Mouse (Mus musculus): ENCODE results near the gene Naa38.

Naa38 gene

DNA sequence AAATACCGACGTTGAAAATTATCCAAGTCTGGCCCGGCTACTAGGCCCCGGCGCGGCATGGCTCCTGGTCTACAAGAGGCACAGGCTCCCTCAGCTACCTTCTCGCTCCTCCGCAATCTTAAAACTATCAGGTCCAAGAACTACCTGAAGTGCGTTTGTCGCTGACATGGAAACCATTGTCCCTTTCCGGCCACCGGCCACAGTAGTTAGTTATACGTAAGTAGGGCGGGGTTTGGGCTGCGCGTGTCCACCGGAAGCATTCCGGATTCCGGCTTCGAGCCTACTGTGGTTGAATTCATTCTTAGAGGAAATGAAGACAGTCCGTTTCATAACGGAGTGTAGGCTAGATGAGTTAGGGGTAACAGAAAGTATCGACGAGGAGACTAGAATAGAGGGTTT, at the start of gene Naa38, which contains the start of gene Cyb5d1:
TSS of gene Naa38 (plus strand) at position 253 of the 399 bp plus-strand sequence.
TSS of gene Cyb5d1 (minus strand) at position 397 of the 399 bp plus-strand sequence.
- peak; percentile 93 for DNase-seq (ENCODE audit: low spot score)

DNA sequence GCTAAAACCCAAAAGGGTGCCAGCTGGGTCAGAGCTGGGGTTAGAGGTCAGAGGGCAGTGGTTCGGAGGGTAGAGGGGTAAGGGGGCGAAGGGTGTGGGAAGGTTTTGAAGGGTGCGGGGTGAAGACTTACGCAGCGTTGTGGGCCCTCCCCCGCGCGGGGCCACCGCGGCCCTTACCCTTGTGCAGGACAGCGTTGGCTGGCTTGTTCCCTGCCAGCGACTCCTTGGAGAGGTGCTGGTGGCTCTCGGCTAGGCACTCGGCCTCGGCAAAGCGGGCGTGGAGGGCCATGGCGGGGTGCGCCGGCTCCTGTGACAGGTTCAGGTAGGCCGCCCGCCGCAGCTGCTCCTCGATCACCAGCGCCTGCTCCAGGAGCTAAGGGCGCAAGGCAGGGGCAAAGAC, 48.8 kb upstream of the Naa38 start:
- no peak for DNase-seq (ENCODE audit: low spot score)

DNA sequence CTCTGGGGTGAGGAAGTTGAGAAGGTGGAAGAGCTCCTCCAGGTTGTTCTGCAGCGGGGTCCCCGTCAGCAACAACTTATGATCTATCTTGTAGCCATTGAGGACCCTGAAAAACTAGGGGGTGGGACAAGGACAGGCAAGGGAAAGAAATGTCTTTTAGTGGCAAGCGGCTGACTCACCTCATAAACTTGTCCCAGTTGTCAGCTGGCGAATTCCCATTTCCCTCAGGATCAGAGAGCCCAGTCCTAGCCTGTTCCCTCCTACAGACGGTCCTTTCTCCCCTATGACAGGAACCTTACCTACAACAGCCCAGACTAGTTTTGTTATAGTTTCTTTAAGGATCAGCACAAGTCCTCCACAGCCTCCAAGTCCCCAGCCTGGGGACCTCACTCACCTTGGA, 38.7 kb upstream of the Naa38 start:
- no peak for DNase-seq (ENCODE audit: low spot score)

DNA sequence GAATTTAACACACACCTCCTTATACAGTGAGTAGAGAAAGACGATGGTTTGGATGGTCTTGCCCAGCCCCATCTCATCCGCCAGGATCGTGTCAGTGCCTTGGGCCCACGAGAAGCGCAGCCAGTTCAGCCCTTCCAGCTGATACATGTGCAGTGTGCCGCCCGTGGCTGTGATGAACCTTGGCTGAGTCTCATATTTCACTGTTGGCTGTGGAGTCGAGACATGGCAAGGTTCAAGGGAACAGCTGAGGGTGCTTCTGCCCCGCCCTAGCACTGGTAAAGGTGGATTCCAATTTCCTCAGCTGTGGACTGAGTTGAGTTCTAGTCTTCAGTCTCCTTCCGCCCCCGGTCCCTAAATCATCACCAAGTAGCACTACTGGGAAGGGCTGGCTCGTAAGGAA, 37.6 kb upstream of the Naa38 start:
- DNase-seq (ENCODE audit: low spot score) = no peak

DNA sequence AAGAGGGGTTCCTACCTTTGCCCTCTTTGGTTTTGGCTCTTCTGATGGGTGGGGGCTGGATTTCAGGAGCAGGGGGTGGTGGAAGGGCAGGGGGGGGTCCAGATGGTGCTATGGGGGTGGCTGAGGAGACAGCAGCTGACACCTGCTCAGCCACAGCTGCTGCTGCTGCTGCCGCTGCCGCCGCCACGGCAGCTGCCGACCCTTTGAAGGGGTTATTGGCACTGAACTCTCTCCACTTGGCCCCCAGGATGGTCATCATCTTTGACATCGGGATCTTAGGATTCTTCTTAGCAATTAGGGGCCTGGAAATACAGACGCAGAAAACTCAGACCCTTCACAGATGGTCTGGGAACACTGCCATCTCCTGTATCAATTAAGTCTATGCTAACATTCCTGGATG, 33.3 kb upstream of the Naa38 start:
- no peak for DNase-seq (ENCODE audit: low spot score)

DNA sequence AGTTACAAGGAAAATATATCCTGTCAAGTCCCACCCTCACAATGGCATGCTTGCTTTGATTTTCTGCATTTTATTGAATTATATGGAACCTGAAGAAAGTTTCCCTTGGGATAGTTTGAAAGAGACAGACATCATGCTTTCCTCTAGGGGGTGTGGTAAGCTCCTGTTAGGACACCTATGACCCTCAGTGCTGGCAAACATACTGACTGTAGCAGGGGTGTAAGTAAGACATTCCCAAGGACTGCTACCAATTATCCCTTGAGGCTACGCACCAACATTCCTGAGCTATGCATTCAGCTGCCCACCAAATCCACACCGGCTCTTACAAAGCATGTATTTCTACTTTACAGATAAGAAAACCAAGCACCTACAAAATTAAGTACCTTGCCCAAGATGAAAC, 32.8 kb upstream of the Naa38 start:
- no peak for DNase-seq (ENCODE audit: low spot score)

DNA sequence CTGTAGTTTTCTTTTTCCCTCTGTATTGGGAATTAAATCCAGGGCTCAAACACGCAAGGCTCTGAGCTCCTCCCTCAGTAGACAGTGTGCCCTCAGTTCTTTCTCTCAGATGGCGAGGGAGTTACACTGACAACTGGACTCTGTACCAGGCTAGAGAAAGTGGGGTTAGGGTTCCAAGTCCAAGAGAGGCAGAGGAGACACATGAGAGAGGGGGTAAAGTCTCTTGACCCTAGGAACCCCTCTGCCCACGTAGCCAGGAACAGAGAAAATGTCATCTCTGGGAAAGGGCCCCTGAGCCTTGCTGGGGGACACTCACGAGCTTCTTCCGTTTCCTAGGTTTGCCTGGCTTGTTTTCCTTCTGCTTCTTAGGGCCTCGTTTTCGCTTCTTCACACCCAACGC, 30.9 kb upstream of the Naa38 start:
- no peak for DNase-seq (ENCODE audit: low spot score)

DNA sequence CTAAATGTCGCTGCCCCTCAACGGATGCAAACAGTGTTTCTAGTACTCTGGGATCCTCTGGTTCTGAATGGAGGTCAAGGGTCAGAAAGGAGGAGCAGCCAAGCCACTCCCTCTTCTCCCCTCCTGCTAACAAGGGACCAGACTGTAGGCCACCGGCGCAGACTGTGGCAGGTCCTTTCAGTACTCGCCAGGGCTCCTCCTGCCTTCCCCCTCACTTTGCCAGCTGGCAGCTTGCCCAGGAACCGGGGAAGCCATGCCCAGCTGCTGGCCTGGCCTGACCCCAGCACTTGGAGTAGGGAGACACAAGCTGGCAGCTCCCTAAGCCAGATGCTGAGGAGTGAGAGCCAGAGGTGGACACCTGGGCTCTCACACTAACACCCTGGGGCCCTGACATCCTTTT, 30.4 kb upstream of the Naa38 start:
- DNase-seq (ENCODE audit: low spot score) = peak; percentile 92

DNA sequence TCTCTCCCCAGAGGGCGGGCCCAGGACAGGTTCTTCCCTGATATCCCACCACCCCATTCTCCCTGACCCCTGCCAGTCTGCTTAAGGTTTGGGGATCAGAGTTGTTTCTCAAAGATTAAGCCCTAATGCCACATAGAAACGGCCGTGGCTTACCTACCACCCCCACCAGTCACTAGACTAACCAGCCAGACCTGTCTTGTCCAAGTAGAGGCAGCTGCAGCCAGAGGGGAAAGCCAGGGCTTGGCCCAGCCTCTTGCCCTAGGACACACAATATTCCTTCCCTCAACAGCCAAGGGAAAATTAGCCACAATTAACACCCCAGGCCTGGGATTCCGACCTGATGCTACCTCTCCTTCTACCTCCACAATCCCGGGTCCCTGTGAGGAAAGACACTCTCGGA, 29.6 kb upstream of the Naa38 start:
- no peak for DNase-seq (ENCODE audit: low spot score)

DNA sequence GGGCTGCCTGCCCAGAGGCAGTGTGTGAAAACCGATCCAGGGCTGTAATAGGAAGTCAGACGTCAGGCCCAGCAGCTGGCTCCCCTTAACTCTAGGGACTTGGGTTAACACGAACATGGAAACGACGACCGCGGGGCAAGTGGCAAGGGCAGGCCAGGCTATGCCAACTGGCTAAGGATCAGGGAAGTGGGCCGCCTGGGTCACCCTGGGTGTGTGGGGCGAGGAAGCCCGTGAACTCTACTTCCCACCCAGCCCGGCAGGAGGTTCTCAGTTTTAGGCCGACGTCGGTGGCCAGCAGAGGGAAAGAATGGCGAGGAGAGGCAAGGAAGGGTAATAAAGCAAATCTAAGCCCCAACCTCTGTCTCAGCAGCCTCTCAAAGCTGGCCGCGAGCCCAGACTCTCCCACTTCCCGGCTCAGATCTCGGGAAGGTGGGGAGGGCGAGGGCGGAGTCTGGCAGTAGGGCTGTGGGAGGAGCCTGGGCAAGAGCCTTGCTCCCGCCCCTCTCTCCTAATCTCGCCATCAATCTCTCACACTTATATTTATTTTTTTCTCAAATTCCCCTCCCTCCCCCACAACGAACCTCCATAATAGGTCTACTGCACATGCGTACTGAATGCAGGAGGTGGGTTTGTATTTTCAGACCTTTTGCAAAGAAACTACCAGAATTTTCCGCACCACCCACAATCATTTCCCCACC, 29.0 kb upstream of the Naa38 start:
- peak; percentile 93 for DNase-seq (ENCODE audit: low spot score)

DNA sequence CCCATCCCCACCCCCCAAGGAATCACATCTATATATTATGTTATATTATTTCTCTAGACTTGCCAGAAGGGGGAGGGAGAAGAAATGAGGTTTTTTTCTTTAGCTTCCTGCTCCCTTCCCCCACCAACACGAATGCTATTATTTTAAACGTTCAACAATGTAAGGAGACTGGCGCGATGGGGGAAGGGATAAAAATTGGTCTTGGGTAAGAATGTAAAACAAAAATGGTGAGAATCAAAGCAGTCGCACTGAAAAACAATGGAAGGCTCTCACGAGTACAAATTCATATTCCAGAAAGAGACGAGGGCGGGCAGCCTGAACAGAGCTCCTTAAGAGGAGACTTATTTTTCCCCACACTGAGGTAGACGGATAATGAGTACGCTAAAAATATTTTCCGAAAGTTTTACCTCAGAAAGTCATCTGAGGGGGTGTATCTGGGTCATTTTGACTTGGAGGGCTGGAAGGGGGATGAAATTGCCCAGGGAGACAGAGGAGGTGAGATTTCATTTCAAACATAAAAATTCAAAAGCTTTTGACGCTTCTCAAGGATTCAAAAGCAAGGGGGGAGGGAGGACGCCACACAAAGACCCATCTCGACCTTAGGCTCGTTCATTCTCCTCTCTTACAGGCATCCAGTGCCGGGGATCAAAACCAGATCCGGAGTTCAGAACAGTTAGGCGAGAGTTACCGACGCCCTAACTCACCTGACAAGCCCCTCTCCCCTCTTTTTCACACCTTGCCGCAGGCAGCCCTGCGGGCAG, 28.3 kb upstream of the Naa38 start:
- DNase-seq (ENCODE audit: low spot score) = peak; percentile 38

DNA sequence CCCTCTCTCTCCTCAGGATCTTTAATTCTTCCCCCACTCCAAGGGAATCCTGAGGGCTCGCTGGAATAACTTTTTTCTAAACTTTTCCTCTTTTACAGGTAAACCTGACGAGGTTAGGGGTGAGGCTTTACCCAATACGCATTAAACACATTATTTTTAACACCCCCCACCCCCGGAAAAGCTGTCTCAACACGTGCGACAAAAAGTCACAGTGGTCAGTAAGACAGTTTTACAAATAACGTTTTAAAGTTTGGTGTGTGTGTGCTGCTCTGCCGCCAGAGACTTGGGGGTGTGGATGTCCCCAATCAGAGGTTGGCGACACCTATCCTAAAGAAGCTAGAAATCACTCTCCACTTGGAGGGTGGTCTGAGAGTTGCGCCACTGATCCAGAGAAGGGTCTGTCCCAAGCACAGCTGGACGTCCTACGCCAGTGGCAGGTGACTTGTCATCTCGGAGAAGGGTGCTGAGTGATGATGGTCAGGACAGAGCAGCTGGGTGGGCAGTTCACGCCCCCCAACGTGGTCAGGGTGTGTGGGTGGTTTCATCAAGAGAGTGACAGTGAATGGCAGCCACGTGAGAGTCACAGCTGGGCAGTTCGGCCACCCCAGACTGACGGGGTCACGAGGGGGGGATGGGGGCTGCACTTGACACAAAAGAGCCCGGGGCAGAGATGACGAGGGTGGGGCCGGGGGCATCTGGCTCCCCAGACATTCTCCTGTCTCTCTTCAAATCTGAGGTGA, 27.5 kb upstream of the Naa38 start:
- DNase-seq (ENCODE audit: low spot score) = peak; percentile 54

DNA sequence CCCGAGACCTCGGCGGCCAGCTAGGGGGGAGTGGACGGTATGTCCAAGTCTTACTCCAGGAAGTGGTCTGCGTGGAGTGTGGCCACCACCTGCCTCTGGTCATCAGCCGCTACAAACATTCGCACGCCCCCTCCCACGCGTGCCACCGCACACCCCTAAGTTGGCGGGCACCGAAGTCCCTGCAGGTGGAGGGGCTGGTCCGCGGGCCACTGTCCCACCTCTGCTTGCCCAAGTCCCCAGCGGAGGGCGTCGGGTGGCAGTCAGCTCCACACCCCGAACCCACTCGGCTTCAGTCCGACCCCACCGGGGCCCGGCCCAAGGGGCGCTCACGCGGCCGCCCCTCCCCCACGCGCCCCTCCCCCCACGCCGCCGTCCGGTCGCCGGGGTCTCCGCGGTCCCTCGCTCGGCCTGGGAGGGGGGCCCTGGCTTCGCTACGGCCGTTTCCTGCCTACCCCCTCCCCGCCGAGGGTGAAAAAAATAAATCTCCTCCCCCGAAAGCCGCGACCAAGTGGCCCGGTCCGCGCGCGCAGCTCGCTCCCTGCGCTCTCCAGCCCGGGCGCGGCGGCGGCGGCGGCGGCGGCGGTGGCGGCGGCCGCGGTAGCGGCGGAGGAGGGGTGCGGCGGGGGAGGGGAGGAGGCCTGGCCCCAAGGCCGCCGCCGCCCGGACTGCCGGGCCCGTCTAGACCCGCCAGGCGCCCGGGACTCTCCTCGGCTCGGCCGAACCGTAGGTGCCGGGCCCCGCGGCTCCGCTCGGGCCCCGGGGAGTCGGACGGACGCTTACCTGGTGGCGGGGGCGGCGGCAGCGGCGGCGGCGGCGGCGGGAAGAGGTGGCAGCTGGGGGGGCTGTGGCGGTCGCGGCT, 26.7 kb upstream of the Naa38 start:
- peak; percentile 68 for DNase-seq (ENCODE audit: low spot score)

DNA sequence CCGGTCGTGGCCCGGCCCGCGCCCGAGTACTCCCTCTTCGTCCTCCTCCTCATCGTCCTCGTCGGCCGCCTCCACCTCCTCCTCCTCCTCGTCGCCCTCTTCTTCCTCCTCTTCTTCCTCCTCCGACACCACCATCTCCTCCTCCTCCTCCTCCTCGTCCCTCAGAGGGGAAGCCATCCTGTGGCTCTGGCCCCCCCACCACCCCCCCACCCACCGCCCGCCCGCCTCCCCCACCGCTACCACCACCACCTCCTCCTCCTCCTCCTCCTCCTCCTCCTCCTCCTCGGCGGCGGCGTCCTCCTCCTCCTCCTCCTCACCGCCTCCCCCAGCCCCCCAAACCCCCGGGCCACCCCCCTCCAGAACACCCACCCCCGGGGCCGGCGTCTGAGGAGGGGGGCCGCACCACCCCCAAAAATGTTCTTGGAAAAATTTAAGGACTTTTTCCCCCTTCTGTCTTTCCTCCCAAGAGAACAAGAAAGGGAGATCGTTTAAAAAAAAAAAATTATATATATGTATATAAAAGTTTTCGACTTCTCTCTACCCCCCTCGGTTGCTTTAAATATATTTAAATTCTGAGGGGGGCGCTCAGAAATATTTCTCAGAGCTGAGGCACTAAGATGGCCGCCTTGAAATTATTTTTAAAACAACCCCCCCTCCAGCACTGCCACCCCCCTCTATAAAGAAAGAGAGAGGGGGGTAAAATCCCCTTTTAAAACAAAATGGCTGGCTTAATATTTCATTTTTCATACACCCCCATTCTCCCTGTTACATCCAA, 25.9 kb upstream of the Naa38 start, which contains the start of gene Chd3:
TSS of gene Chd3 (minus strand) at position 192 of the 775 bp plus-strand sequence.
- peak; percentile 59 for DNase-seq (ENCODE audit: low spot score)

DNA sequence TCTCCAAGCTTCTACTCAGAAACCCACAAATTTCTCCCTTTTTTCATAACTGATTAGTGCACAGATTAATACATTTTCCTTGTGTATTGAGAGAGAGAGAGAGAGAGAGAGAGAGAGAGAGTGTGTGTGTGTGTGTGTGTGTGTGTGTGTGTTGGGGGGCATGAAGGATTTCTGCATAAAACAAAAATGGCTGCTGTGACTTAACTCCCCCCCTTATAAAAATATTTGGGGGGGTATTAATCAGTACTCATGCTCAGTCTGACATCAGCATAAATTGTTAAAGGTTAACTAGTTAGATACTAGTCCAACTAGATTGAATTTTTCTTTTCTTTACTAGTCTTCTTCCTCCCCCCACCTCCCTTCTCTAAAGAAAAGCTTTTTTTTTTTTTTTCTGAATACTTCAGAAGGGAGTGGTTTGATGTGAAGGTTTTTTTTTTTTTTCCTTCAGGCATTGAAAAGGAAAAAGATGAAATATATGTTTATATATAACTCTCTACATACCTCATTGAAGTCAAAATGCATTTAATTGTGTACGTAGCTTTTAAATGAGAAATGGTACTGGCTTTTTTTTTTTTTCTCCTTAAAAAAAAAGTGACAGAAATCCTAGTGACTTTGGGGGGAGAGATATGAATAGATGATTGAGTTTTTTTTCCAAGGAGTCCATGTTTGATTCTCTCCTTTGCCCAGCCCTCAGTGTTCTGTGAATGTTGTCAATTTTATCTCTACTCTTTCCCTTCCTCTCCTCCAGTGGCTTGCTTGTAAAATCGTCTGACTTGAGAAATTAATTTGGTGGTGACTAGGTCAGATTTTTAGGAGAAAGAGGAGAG, 25.1 kb upstream of the Naa38 start:
- no peak for DNase-seq (ENCODE audit: low spot score)

DNA sequence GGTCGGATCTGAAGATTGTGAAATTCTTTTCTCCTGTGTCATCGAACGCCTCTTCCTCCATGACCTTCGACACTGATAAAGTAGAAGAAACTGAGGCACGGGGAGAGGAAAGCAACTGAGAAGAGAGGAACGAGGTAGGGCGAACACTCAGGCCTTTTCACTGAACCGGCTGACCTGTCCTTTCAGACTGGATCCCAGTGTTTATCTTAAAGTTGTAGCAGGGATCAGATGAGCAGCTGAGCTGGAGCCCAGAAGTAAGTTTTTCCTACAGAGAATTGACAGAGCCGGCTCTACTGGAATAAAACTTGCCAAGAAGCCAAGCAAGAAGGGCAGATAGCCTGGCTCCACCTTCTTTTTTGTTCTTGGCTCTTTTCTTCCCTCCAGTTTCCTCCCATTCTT, 24.5 kb upstream of the Naa38 start:
- DNase-seq (ENCODE audit: low spot score) = no peak

DNA sequence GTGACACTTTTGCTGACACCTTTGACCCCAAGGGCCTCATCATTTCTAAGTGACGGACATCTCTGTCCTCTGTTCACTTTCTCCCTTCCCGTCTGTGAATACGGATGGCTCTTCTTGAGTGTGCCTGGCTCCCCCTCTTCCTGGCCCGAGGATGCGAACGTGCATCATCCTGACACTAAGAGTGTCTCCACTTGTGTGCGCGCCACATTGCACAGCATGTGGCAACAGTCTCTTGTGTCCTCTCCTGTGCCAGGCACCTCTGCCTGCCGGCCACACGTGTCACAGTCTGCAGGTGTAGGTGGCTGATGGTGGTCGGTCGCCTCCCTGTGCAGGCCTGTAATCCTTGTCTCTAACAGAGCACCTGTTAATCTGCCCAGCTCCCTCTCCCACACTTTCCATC, 23.7 kb upstream of the Naa38 start:
- no peak for DNase-seq (ENCODE audit: low spot score)

DNA sequence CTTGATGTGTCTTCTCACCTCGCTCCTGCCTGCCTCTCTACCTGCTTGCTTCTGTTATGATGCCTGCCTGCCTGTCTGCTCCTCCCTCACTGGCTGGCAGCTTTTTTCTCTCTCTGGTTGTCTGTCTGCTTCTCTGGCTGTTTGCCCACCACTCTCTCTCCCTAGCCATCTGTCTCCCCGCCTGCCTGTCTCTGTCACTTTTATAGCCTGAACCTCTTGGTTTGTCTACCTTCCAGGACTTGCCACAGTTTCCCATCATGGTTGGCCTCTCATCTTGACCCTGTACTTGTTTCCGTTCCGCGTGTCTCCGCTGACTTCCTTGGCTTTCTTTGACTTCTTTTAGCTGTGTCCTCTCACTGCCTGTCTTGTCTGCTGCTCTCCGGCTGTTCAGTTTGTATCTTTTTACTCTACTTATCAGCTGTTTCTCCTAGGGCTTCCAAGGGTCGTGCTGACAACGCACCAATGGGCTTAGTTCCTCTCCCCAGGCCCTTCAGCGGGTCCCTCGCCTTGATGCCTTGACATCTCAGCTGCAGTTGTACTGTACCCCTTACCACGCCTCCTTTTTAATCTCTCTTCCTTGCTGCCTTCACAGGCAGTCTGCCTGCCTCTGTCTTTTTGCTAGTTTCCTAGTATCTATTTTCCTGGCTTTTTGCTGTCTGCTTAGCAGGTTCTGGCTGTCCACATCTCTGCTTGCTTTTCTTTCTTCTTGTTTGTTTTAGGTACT, 23.1 kb upstream of the Naa38 start:
- peak; percentile 33 for DNase-seq (ENCODE audit: low spot score)

DNA sequence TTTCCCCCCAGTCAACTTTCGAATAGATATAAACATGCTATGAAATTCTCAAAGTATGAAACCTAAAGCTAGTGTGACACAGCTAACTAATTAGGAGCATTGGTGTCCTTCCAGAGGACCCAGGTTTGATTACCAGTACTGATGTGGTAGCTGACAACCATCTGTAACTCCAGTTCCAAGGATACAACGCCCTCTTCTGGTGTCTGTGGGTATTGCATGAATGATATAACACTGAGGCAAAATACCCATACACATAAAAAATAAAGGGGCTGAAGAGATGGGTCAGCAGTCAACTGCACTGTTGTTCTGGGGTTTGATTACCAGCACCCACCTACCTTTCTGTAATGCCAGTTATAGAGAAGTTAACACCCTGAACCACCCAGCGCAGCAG, 22.5 kb upstream of the Naa38 start:
- no peak for DNase-seq (ENCODE audit: low spot score)

Measured in testis, postnatal 14 days (tissue).